Mouse (Mus musculus) neural tube, embryonic 15.5 days (tissue): Measurements from ENCODE around the gene Ndufa7. TPM values are rescaled to one million over a fixed set of nuclear protein-coding genes. Genes with fewer than 3 reads are reported as not detected.

Source experiments
- ATAC-seq: fragments of 200-750 bp; cut with Nextera tagmentation; 2 replicates; pipeline ENCODE4 v1.8.0; 2017; ENCODE audit warnings: mild to moderate bottlenecking, moderate TSS enrichment, moderate library complexity; ENCODE audit not compliant: low FRiP score
- H3K27ac ChIP-seq: fragments of 300-500 bp; sonication (generic); replicated peaks from 2 replicates; pipeline ENCODE4 v1.5.1; 2015; ENCODE audit warnings: mild to moderate bottlenecking, inconsistent platforms
- H3K27me3 ChIP-seq: fragments of 300-500 bp; sonication (generic); replicated peaks from 2 replicates; pipeline ENCODE4 v1.6.1; 2015; ENCODE audit warnings: inconsistent platforms
- H3K36me3 ChIP-seq: fragments of 300-500 bp; sonication (generic); 2 replicates; pipeline ENCODE4 v1.6.1; 2015; ENCODE audit warnings: inconsistent platforms
- H3K4me1 ChIP-seq: fragments of 300-500 bp; sonication (generic); 2 replicates; pipeline ENCODE4 v1.6.1; 2015; ENCODE audit warnings: inconsistent platforms
- H3K4me2 ChIP-seq: fragments of 300-500 bp; sonication (generic); 2 replicates; pipeline ENCODE4 v1.6.1; 2015; ENCODE audit warnings: inconsistent platforms, mild to moderate bottlenecking, moderate library complexity
- H3K4me3 ChIP-seq: fragments of 300-500 bp; sonication (generic); replicated peaks from 2 replicates; pipeline ENCODE4 v1.5.1; 2015; ENCODE audit warnings: mild to moderate bottlenecking, inconsistent platforms
- H3K9ac ChIP-seq: fragments of 300-500 bp; sonication (generic); replicated peaks from 2 replicates; pipeline ENCODE4 v1.6.1; 2015; ENCODE audit warnings: mild to moderate bottlenecking, inconsistent platforms
- H3K9me3 ChIP-seq: fragments of 300-500 bp; sonication (generic); replicated peaks from 2 replicates; pipeline ENCODE4 v1.6.1; 2016; ENCODE audit warnings: inconsistent platforms
- WGBS: fragments of 180-500 bp; shearing (Covaris S2); methylation state at CpG from one replicate; pipeline ENCODE4 v1.1.7; 2015; ENCODE audit warnings: mixed read lengths; 5-methylcytosine and 5-hydroxymethylcytosine counted together
- polyA plus RNA-seq: library from polyadenylated mRNA; unstranded; fragments of >200 nt; fragmentation: Nextera tagmentation; extraction: Ambion mirVana; gene quantifications from 2 replicates; pipeline ENCODE4 v1.2.1, GENCODE M21; 2015

The Ndufa7 gene
- polyA plus RNA-seq, 1 experiment from 2014 or later: 564 TPM

GRCm38 (mm10) chr17:33786375-33786774, 38.0 kb upstream of the Ndufa7 start:
- Histone ChIP-seq H3K36me3 (no peaks in the 10 kb centered on the region), H3K4me3 (no peak overlapping the region), H3K9ac (no peak overlapping the region), H3K27ac (no peak overlapping the region), H3K4me1 (peaks cover 15% of the 10 kb centered on the region), H3K27me3 (peaks cover 3% of the 10 kb centered on the region; the same call in 1 of the 2 replicates), H3K4me2 (no peak overlapping the region), H3K9me3 (no peaks in the 10 kb centered on the region)
- WGBS: 86% methylated on average over 18 of the region's 18 CpGs
- ATAC-seq: no peak

GRCm38 (mm10) chr17:33788732-33789131, 35.6 kb upstream of the Ndufa7 start:
- no peaks in the 10 kb centered on the region for H3K27me3 ChIP-seq
- H3K36me3 ChIP-seq: no peaks in the 10 kb centered on the region
- H3K9me3 ChIP-seq: no peaks in the 10 kb centered on the region
- H3K4me1 ChIP-seq: no peaks in the 10 kb centered on the region
- WGBS: 80% methylated on average over 4 of the region's 4 CpGs
- no peak for ATAC-seq
- no peak overlapping the region for H3K4me3 ChIP-seq
- H3K9ac ChIP-seq: no peak overlapping the region
- no peak overlapping the region for H3K4me2 ChIP-seq
- no peak overlapping the region for H3K27ac ChIP-seq

DNA sequence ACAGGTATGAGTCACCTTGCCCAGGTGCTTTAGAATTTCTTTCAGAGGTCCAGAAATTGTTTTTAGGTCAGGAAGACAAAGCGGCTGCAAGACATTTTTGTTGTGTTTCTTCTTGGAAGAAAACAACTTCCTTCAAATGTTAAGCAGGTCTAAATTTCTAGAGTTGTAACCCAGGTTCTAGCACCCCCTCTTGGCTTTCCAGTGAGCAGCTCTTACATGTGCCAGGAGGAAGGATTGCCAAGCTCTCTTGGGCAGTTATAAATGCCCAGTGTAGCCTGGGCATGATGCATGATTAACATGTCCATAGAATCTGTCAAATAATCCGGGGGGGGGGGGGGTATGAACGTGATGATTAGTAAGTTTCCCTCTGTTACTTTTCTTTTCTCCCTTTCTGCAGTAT, 26.1 kb upstream of the Ndufa7 start:
- Histone ChIP-seq H3K4me3 (no peak overlapping the region), H3K4me1 (no peaks in the 10 kb centered on the region), H3K9me3 (no peaks in the 10 kb centered on the region), H3K27ac (no peak overlapping the region), H3K9ac (no peak overlapping the region), H3K4me2 (no peak overlapping the region), H3K36me3 (no peaks in the 10 kb centered on the region), H3K27me3 (no peaks in the 10 kb centered on the region)
- 61% methylated on average over 3 of the region's 3 CpGs for WGBS
- no peak for ATAC-seq

DNA sequence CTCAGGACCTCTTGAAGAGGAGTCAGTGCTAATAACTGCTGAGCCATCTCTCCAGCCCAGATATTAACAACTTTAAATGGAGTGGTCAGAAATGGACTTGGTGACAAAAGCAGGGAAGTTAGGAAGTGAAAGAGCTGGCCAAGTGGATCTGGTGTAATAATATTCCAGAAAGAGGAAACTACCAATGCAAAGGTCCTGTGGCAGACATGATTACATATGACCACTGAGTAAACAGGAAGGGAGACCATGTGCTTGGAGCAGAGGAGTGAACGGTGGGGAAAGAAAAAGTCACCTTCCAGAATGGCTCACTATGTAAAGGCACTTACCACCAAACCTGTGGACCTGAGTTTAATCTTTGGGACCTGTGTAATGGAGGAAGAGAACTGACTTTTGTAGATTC, 25.1 kb upstream of the Ndufa7 start:
- no peak overlapping the region for H3K4me2 ChIP-seq
- no peaks in the 10 kb centered on the region for H3K27me3 ChIP-seq
- no peak overlapping the region for H3K9ac ChIP-seq
- H3K4me1 ChIP-seq: no peaks in the 10 kb centered on the region
- H3K4me3 ChIP-seq: no peak overlapping the region
- no peak overlapping the region for H3K27ac ChIP-seq
- no peaks in the 10 kb centered on the region for H3K9me3 ChIP-seq
- no peak for ATAC-seq
- H3K36me3 ChIP-seq: no peaks in the 10 kb centered on the region
- 59% methylated on average over 1 of the region's 1 CpGs for WGBS

DNA sequence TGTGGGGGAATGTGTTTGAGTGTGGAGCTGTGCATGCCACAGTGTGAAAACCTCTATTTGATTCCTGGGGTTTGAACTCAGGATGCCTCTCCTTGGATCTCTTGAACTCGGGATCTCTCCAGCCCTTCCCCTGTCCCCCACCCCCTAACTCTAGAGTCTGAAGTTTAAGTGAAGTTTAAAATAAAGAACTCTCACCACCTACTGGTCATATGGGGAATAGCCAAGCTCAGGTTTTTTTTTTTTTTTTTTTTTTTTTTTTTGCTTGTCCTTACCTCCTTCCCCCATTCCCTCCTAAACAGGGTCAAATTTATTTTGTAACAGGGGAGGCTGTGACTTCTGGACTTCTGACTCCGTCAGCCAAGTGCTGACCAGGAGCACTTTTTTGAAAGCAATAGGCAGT, 22.2 kb upstream of the Ndufa7 start:
- WGBS: 6% methylated on average over 2 of the region's 2 CpGs
- ATAC-seq: no peak
- no peaks in the 10 kb centered on the region for H3K9me3 ChIP-seq

DNA sequence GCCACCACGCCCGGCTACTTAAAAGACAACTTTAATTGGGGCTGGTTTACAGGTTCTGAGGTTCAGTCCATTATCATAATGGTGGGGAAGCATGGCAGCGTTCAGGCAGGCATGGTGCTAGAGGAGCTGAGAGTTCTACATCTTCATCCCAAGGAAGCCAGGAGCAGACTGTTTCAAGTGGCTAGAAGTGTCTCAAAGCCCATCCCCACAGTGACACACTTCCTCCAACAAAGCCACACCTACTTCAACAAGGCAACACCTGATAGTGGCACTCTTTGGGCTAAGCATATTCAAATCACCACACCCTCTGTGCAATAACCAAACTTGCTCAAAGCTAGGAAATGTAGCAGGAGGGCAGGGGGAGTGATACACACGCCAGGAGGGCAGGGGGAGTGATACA, 20.2 kb upstream of the Ndufa7 start:
- Histone ChIP-seq H3K4me1 (no peaks in the 10 kb centered on the region), H3K4me3 (no peak overlapping the region), H3K27me3 (peaks cover 3% of the 10 kb centered on the region), H3K36me3 (no peaks in the 10 kb centered on the region), H3K9me3 (no peaks in the 10 kb centered on the region), H3K9ac (no peak overlapping the region), H3K4me2 (no peak overlapping the region), H3K27ac (no peak overlapping the region)
- 63% methylated on average over 4 of the region's 4 CpGs for WGBS
- no peak for ATAC-seq

More for the DNA sequence above, 22.2 kb upstream of the Ndufa7 start:
- Histone ChIP-seq H3K4me1 (no peaks in the 10 kb centered on the region), H3K27me3 (no peaks in the 10 kb centered on the region; the same call in 1 of the 2 replicates), H3K27ac (no peak overlapping the region), H3K36me3 (no peaks in the 10 kb centered on the region), H3K4me3 (no peak overlapping the region), H3K4me2 (no peak overlapping the region), H3K9ac (no peak overlapping the region)

DNA sequence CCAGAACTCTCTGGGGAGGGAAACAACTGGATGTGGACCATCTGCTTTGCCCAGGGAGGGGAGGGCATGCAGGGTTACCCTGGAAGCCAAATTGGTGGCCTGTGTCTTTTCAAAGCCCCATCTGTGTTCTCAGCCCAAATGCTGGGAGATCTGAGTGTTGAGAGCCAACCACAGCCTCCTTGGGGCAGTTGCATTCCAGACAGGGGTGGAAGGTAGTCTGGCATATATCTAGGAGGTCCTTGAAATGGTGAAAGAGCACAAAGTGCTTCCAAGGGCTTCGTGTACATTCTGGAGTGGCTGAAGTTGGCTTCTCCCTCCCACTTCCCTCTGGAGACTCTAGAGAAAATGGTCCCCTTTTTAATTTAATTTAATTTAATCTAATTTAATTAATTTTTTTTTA, 19.6 kb upstream of the Ndufa7 start:
- H3K9me3 ChIP-seq: no peaks in the 10 kb centered on the region
- 60% methylated on average over 1 of the region's 1 CpGs for WGBS
- no peak overlapping the region for H3K4me2 ChIP-seq
- H3K9ac ChIP-seq: no peak overlapping the region
- H3K4me3 ChIP-seq: no peak overlapping the region
- H3K36me3 ChIP-seq: no peaks in the 10 kb centered on the region
- no peak overlapping the region for H3K27ac ChIP-seq
- no peaks in the 10 kb centered on the region for H3K4me1 ChIP-seq
- no peak for ATAC-seq
- H3K27me3 ChIP-seq: peaks cover 3% of the 10 kb centered on the region

- H3K4me1 ChIP-seq: peaks cover 9% of the 10 kb centered on the region
- peaks cover 11% of the 10 kb centered on the region for H3K27me3 ChIP-seq
- H3K9me3 ChIP-seq: no peaks in the 10 kb centered on the region
- no peak overlapping the region for H3K27ac ChIP-seq
- no peak overlapping the region for H3K9ac ChIP-seq
- no peaks in the 10 kb centered on the region for H3K36me3 ChIP-seq
- WGBS: 62% methylated on average over 9 of the region's 9 CpGs
- H3K4me3 ChIP-seq: no peak overlapping the region
- no peak for ATAC-seq
- H3K4me2 ChIP-seq: no peak overlapping the region
Observed at GRCm38 (mm10) chr17:33807181-33807888, 17.0 kb upstream of the Ndufa7 start.

GRCm38 (mm10) chr17:33808192-33808591, 16.2 kb upstream of the Ndufa7 start:
- Histone ChIP-seq H3K9ac (no peak overlapping the region), H3K27me3 (peaks cover 13% of the 10 kb centered on the region), H3K4me2 (no peak overlapping the region), H3K36me3 (no peaks in the 10 kb centered on the region), H3K27ac (no peak overlapping the region), H3K4me1 (peaks cover 9% of the 10 kb centered on the region), H3K9me3 (no peaks in the 10 kb centered on the region), H3K4me3 (no peak overlapping the region)
- WGBS: 45% methylated on average over 10 of the region's 10 CpGs
- ATAC-seq: no peak

GRCm38 (mm10) chr17:33810334-33811141, 13.8 kb upstream of the Ndufa7 start, which contains the start of gene Kank3:
Gene Kank3 (plus strand): TSS chr17:33810519.
- H3K27ac ChIP-seq: 0 out of 2 replicates have a peak within 1 kb of the TSS, but pooled peaks have one; percentile 39
- peak within 1 kb of the TSS; percentile 56 for H3K9ac ChIP-seq
- no peaks in the 10 kb centered on the region for H3K36me3 ChIP-seq
- peak within 1 kb of the TSS; percentile 53 for H3K4me3 ChIP-seq
- under 1% methylated on average over 36 of the region's 36 CpGs for WGBS
- peak within 1 kb of the TSS; percentile 88 for H3K4me2 ChIP-seq
- no peaks in the 10 kb centered on the region for H3K9me3 ChIP-seq
- H3K4me1 ChIP-seq: peaks cover 9% of the 10 kb centered on the region
- ATAC-seq: peak; percentile 99
- peaks cover 13% of the 10 kb centered on the region for H3K27me3 ChIP-seq

DNA sequence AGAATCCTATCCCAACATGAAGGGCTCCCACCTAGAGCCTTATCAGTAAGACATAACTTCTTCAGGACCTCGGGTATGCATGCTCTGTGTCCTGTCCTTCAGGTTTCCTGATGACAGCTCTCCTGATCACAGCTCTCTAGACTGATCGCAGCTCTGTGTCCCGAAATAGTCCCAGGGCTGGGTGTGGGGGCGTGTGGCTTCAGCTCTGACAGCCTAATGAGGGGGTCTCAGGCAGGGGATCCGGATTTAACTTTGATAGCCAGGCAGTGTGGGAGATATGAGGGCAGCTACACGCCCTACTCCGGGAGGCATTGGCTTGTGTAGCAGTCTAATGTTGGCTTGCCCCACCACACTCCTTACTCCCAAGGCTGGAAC, 13.2 kb upstream of the Ndufa7 start:
- ATAC-seq: no peak
- Histone ChIP-seq H3K9ac (peak overlapping the region; percentile 8; the same call in 1 of the 2 replicates), H3K4me2 (peak overlapping the region; percentile 88), H3K4me3 (peak overlapping the region; percentile 53), H3K9me3 (no peaks in the 10 kb centered on the region), H3K27me3 (peaks cover 13% of the 10 kb centered on the region), H3K27ac (no peak overlapping the region), H3K36me3 (no peaks in the 10 kb centered on the region), H3K4me1 (peaks cover 9% of the 10 kb centered on the region)
- 21% methylated on average over 7 of the region's 7 CpGs for WGBS

GRCm38 (mm10) chr17:33812475-33812874, 11.9 kb upstream of the Ndufa7 start:
- Histone ChIP-seq H3K4me2 (no peak overlapping the region), H3K4me3 (no peak overlapping the region), H3K27ac (no peak overlapping the region), H3K9ac (no peak overlapping the region), H3K4me1 (peaks cover 15% of the 10 kb centered on the region), H3K36me3 (no peaks in the 10 kb centered on the region), H3K27me3 (peaks cover 13% of the 10 kb centered on the region; the same call in 1 of the 2 replicates), H3K9me3 (no peaks in the 10 kb centered on the region)
- 49% methylated on average over 3 of the region's 3 CpGs for WGBS
- no peak for ATAC-seq
